Mouse (Mus musculus) kidney, adult 2 months (tissue): ENCODE data around the gene Mllt11. TPM values are rescaled to one million over a fixed set of nuclear protein-coding genes. Genes with fewer than 3 reads are reported as not detected.

Experiments used
- DNase-seq: peaks from one replicate; pipeline ENCODE4 v3.0.0; 2021
- H3K27ac ChIP-seq: fragments of 200-500 bp; 2 replicates; pipeline ENCODE4 v1.5.1; 2012; ENCODE audit warnings: low read depth, low read length, control low read depth, inconsistent platforms; ENCODE audit not compliant: insufficient read depth
- H3K27me3 ChIP-seq: fragments of 200-500 bp; replicated peaks from 2 replicates; pipeline ENCODE4 v1.6.1; 2012; ENCODE audit warnings: mild to moderate bottlenecking, moderate library complexity, low read length, inconsistent platforms; ENCODE audit not compliant: control insufficient read depth, insufficient read depth
- H3K36me3 ChIP-seq: fragments of 200-500 bp; 2 replicates; pipeline ENCODE4 v1.6.1; 2012; ENCODE audit warnings: mild to moderate bottlenecking, moderate library complexity, low read length, inconsistent platforms; ENCODE audit not compliant: control insufficient read depth, insufficient read depth
- H3K4me1 ChIP-seq: fragments of 200-500 bp; 2 replicates; pipeline ENCODE4 v1.6.1; 2011; ENCODE audit warnings: low read length; ENCODE audit not compliant: control insufficient read depth, insufficient read depth
- H3K4me3 ChIP-seq: fragments of 200-500 bp; 2 replicates; pipeline ENCODE4 v1.5.1; 2011; ENCODE audit warnings: mild to moderate bottlenecking, low read depth, low read length, control low read depth; ENCODE audit not compliant: insufficient read depth
- CTCF ChIP-seq: fragments of 200-500 bp; conservative IDR thresholded peaks from 2 replicates; pipeline ENCODE4 v1.5.1; 2011; ENCODE audit warnings: low read depth, mild to moderate bottlenecking, control low read depth, low read length, moderate library complexity, mixed read lengths; ENCODE audit not compliant: insufficient read depth, insufficient read length
- POLR2A ChIP-seq: fragments of 200-500 bp; IDR thresholded peaks from one replicate; pipeline ENCODE4 v1.6.1; 2011; ENCODE audit warnings: low read depth, low read length, control low read depth
- WGBS: fragments of 180-500 bp; shearing (Covaris S2); methylation state at CpG from one replicate; pipeline ENCODE4 v1.1.7; 2018; 5-methylcytosine and 5-hydroxymethylcytosine counted together
- polyA plus RNA-seq: library from polyadenylated mRNA; depleted of rRNA; stranded (reverse); fragments of >200 nt; gene quantifications from 2 replicates; pipeline ENCODE4 v1.2.3, GENCODE M21; 2012

Mllt11 gene
- polyA plus RNA-seq, 1 experiment, result 31.4 TPM

- Histone ChIP-seq H3K4me3 (no peak overlapping the region), H3K36me3 (peaks cover 3% of the 10 kb centered on the region), H3K4me1 (peaks cover 31% of the 10 kb centered on the region), H3K27ac (no peak overlapping the region), H3K27me3 (no peaks in the 10 kb centered on the region)
- TF ChIP-seq POLR2A, result no peak
- TF ChIP-seq CTCF, result no peak
- DNase-seq, result peak; percentile 47
- WGBS, result 65% methylated on average over 23 of the region's 23 CpGs
Measured at GRCm38 (mm10) chr3:95235386-95236301, 3.7 kb upstream of the Mllt11 start.

GRCm38 (mm10) chr3:95233303-95233980 is 1.5 kb upstream of the Mllt11 start:
- Histone ChIP-seq H3K4me1 (peaks cover 30% of the 10 kb centered on the region), H3K36me3 (peaks cover 3% of the 10 kb centered on the region), H3K4me3 (no peak overlapping the region), H3K27ac (peak overlapping the region; percentile 96), H3K27me3 (no peaks in the 10 kb centered on the region)
- 50% methylated on average over 16 of the region's 16 CpGs for WGBS
- peak; percentile 82 for DNase-seq
- TF ChIP-seq POLR2A (no peak), CTCF (no peak)

GRCm38 (mm10) chr3:95232771-95233170 is 800 bp upstream of the Mllt11 start:
- Histone ChIP-seq H3K27ac (peak overlapping the region; percentile 96), H3K27me3 (no peaks in the 10 kb centered on the region), H3K36me3 (peaks cover 3% of the 10 kb centered on the region), H3K4me3 (no peak overlapping the region), H3K4me1 (peaks cover 30% of the 10 kb centered on the region)
- 26% methylated on average over 7 of the region's 7 CpGs for WGBS
- peak; percentile 86 for DNase-seq
- no peak for TF ChIP-seq CTCF

GRCm38 (mm10) chr3:95230495-95231297 is 1.3 kb downstream of the Mllt11 start:
- WGBS, result 13% methylated on average over 8 of the region's 8 CpGs
- DNase-seq, result peak; percentile 73
- H3K36me3 ChIP-seq, result peaks cover 3% of the 10 kb centered on the region
- H3K27ac ChIP-seq, result peak overlapping the region; percentile 96
- no peak for TF ChIP-seq CTCF
- TF ChIP-seq POLR2A, result no peak
- H3K27me3 ChIP-seq, result no peaks in the 10 kb centered on the region
- peaks cover 30% of the 10 kb centered on the region for H3K4me1 ChIP-seq
- peak overlapping the region; percentile 89 for H3K4me3 ChIP-seq

DNA sequence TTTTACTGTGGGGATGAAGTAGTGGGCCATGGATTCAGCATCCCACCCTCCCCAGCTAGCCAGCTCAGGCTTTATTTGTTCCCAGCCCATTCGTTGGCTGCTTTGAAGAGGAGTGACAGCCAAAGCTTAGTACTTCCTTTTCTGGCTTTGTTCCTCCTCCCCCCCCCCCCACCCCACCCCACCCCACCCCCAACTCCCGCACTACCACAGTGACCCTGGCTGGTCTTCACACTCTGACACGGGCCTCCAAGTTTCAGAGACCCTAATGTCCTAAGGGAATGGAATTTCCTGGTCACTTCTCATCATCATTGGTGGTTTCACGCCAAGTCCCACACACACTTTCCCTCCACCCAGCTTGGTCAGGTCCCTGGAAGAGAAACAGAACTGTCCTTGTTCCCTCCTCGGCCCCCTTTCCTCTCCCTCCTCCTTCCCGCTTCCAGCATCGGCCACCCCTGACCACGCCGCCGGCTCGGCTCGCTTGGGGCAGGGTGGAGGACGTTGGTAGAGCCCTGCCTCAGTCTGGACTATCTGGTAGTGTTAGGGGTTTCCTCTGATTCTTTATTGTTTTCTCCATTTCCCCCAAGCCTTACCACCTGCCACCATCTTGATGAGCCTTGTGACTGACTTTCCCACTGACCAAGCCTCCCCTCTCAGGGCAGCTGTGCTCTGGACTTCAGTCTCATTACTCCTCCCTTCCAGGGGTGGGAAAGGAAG is 2.0 kb downstream of the Mllt11 start:
- WGBS, result 0% methylated on average over 13 of the region's 13 CpGs
- peak overlapping the region; percentile 89 for H3K4me3 ChIP-seq
- H3K27ac ChIP-seq, result peak overlapping the region; percentile 96
- no peaks in the 10 kb centered on the region for H3K27me3 ChIP-seq
- H3K4me1 ChIP-seq, result peaks cover 30% of the 10 kb centered on the region
- TF ChIP-seq CTCF, result no peak
- TF ChIP-seq POLR2A, result peak; percentile 51
- DNase-seq, result peak; percentile 85
- H3K36me3 ChIP-seq, result no peaks in the 10 kb centered on the region; the same call in 1 of the 2 replicates

DNA sequence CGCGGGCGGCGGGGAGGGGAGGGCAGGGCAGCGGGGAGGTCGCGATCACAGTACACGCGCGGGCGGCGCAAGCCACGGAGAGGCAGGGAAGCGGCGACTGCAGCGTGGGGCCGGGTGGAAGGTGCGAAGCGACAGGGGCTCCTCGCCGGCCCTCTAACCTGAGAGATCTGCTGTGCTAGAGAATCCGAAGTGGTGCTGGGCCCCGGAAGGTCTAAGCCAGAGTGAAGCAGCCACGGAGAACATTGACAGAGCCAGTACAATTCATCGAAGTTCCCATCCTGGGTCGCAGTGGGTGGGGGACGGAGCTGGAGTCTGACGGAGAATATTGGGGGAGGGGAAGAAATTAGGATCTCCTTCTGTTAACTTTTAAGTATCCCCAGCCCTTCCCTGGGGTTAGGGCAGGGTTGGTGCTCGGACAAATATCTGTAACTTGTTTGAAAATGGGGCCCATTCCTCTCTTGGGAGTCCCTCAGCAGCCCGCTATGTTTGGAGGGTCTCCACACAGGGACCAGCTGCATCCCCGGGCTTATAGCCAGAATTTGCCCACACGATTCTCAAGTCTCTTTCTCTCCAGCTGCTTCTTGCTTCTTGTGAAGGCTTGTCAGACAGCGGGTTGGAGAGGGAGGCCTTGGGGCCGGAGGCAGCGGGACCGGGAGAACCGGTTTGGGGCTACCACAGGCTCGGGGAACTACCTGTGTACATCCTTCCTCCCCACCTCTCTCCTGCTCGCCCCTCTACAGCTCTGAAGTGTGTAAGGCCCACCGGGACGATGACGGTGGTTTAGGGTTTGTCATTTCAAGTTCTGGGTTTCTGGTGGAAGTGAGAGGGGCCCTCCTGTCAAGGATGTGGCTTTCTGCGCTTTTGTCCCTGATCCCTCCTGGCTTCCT is 2.8 kb downstream of the Mllt11 start:
- H3K4me3 ChIP-seq, result peak overlapping the region; percentile 89
- WGBS, result under 1% methylated on average over 43 of the region's 43 CpGs

More for the DNA sequence above, 2.8 kb downstream of the Mllt11 start:
- Histone ChIP-seq H3K4me1 (peaks cover 34% of the 10 kb centered on the region), H3K27ac (peak overlapping the region; percentile 87), H3K27me3 (no peaks in the 10 kb centered on the region), H3K36me3 (no peaks in the 10 kb centered on the region; the same call in 1 of the 2 replicates)
- TF ChIP-seq CTCF (no peak), POLR2A (no peak)
- peak; percentile 65 for DNase-seq
